Mouse (Mus musculus) heart, adult 2 months (tissue): Measurements from ENCODE around the gene Hoxd8. TPM values are rescaled to one million over a fixed set of nuclear protein-coding genes. Genes with fewer than 3 reads are reported as not detected.

Experiments
- DNase-seq, 2 experiments: peaks; one replicate each; pipeline ENCODE4 v3.0.0; 2021
- H3K27ac ChIP-seq: fragments of 200-600 bp; 2 replicates; pipeline ENCODE4 v1.8.1; 2022
- H3K27me3 ChIP-seq: fragments of 200-500 bp; 2 replicates; pipeline ENCODE4 v1.6.1; 2012; ENCODE audit warnings: mild to moderate bottlenecking, low read length, inconsistent platforms, mixed read lengths; ENCODE audit not compliant: control insufficient read depth, insufficient read depth
- H3K36me3 ChIP-seq: fragments of 200-500 bp; 2 replicates; pipeline ENCODE4 v1.6.1; 2012; ENCODE audit warnings: low read length, inconsistent platforms; ENCODE audit not compliant: control insufficient read depth, insufficient read depth
- H3K4me1 ChIP-seq: fragments of 200-500 bp; 2 replicates; pipeline ENCODE4 v1.6.1; 2011; ENCODE audit warnings: low read length; ENCODE audit not compliant: control insufficient read depth, insufficient read depth
- H3K4me3 ChIP-seq: fragments of 200-600 bp; 2 replicates; pipeline ENCODE4 v1.8.1; 2022
- H3K79me2 ChIP-seq: fragments of 200-500 bp; replicated peaks from 2 replicates; pipeline ENCODE4 v1.6.1; 2012; ENCODE audit warnings: mild to moderate bottlenecking, inconsistent platforms, low read length, moderate library complexity, mixed read lengths; ENCODE audit not compliant: control insufficient read depth, insufficient read depth
- H3K9ac ChIP-seq: fragments of 200-500 bp; 2 replicates; pipeline ENCODE4 v1.6.1; 2012; ENCODE audit warnings: low read depth, mild to moderate bottlenecking, control low read depth, inconsistent platforms, low read length, mixed read lengths
- CTCF ChIP-seq: fragments of 200-600 bp; IDR thresholded peaks from 2 replicates; pipeline ENCODE4 v1.8.1; 2022; ENCODE audit warnings: antibody characterized with exemption, mild to moderate bottlenecking, moderate library complexity
- EP300 ChIP-seq: fragments of 200-500 bp; IDR thresholded peaks from 2 replicates; pipeline ENCODE4 v1.6.1; 2011; ENCODE audit warnings: low read depth, low read length, control low read depth; ENCODE audit not compliant: insufficient read depth
- POLR2A ChIP-seq: fragments of 200-500 bp; IDR thresholded peaks from 2 replicates; pipeline ENCODE4 v1.6.1; 2011; ENCODE audit warnings: mild to moderate bottlenecking, low read depth, low read length, control low read depth; ENCODE audit not compliant: insufficient read depth
- WGBS: fragments of 180-500 bp; shearing (Covaris S2); methylation state at CpG from one replicate; pipeline ENCODE4 v1.1.7; 2018; 5-methylcytosine and 5-hydroxymethylcytosine counted together
- intact Hi-C: fragments of 180-260 bp; cut with DNase I; formaldehyde crosslinking; loops from one replicate; pipeline ENCODE4 v1.15.1; 2025
- polyA plus RNA-seq: library from polyadenylated mRNA; depleted of rRNA; stranded (reverse); fragments of >200 nt; gene quantifications from 2 replicates; pipeline ENCODE4 v1.2.3, GENCODE M21; 2012
- total RNA-seq, 2 experiments: library from RNA; stranded (reverse); gene quantifications; 2 replicates each; pipeline ENCODE4 v1.2.3; 2021

Gene Hoxd8
- total and polyA plus RNA-seq, 3 experiments: 0.59 to 1.0 (median 0.61) TPM

DNA sequence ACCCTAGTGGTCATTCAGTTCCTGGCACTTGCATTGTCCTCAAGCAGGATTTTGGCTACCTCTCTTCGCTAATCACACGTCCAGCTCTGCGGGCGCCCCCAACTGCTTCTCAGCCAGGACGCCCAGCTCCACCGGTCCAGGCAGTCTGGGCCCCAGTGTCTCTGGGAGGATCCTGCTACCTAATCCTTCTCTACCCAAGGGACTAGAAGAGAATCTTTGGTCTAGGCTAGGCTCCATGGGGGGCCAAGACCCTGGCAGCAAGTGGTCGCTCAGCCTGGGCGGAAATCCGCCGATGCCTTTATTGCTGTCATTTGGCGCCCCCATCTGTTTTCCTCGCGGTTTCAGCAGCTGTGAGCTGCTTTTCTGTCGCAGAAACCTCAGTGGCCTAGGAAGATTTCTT lies 42.7 kb upstream of the Hoxd8 start:
- TF ChIP-seq CTCF: peak; percentile 63
- no peak for TF ChIP-seq POLR2A
- no peak for TF ChIP-seq EP300
- intact Hi-C loops: loop anchor here (2.0 kb wide), 1 partner anchor 595 kb away; no protein-coding TSS in a partner anchor
- Histone ChIP-seq H3K79me2 (no peaks in the 10 kb centered on the region), H3K27me3 (peaks cover 36% of the 10 kb centered on the region), H3K27ac (no peak overlapping the region), H3K4me3 (no peak overlapping the region), H3K36me3 (no peaks in the 10 kb centered on the region), H3K4me1 (no peaks in the 10 kb centered on the region), H3K9ac (no peak overlapping the region)
- no peak for DNase-seq
- WGBS: 5% methylated on average over 14 of the region's 14 CpGs

- DNase-seq: no peak
- Histone ChIP-seq H3K27me3 (peaks cover 35% of the 10 kb centered on the region), H3K36me3 (no peaks in the 10 kb centered on the region), H3K79me2 (no peaks in the 10 kb centered on the region), H3K9ac (no peak overlapping the region), H3K27ac (no peak overlapping the region), H3K4me3 (no peak overlapping the region), H3K4me1 (no peaks in the 10 kb centered on the region)
- intact Hi-C loops: loop anchor here (2.0 kb wide), 1 partner anchor 597 kb away; no protein-coding TSS in a partner anchor
- 5% methylated on average over 18 of the region's 18 CpGs for WGBS
- TF ChIP-seq CTCF: peak; percentile 77
- TF ChIP-seq POLR2A: no peak
Measured at GRCm38 (mm10) chr2:74663291-74663925, 41.0 kb upstream of the Hoxd8 start.

DNA sequence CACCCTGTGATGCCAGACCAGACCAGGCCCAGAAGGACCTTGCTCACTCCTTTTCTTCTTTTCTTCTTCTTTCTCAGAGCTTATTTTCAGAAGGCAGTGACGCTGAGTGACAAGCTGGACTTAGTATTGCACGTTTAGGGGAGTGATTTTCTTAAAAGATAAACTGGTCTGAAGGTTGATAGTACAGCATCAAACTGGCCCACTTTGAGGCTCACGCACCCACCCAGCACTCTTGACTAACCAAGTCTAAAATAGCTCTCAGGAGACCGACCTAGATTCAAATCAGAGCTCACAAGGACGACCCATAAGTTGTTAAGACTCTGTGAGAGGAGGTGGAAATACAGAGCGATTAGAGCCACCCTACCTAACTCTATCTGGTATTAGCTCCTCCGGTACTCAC lies 38.0 kb upstream of the Hoxd8 start:
- Histone ChIP-seq H3K36me3 (no peaks in the 10 kb centered on the region), H3K27me3 (peaks cover 26% of the 10 kb centered on the region), H3K9ac (no peak overlapping the region), H3K27ac (no peak overlapping the region), H3K4me3 (no peak overlapping the region), H3K4me1 (no peaks in the 10 kb centered on the region), H3K79me2 (no peaks in the 10 kb centered on the region)
- TF ChIP-seq POLR2A: no peak
- 6% methylated on average over 7 of the region's 7 CpGs for WGBS
- DNase-seq: peak in 1 of 2 experiments; percentile 12
- intact Hi-C loops: no loop called here

- H3K4me3 ChIP-seq: no peak overlapping the region
- intact Hi-C loops: no loop called here
- 6% methylated on average over 36 of the region's 36 CpGs for WGBS
Measured at GRCm38 (mm10) chr2:74667191-74667841, 37.1 kb upstream of the Hoxd8 start.

DNA sequence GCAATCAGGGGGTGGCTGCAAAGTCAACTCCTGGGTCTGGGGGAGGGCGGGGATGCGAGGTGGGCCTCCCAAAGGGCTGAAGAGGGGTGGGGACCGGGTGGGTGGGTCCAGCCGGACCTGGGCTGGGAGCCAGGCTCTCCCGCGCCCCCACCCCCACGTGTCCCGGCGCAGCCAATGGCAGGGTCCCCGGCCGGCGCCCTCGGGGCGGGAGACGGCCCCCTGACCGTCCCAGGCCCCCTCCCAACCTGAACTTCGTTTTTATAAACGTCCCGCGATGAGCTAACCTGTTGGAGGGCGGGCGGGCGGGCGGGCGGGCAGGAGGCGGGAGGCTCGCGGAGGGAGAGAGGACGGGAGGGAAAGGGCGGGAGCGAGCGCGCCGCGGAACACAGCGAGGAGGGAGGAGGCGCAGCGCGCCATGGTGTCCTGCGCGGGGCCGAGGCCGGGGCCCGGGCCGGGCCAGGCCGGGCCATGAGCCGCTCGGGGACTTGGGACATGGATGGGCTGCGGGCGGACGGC lies 36.5 kb upstream of the Hoxd8 start, which contains the start of gene Hoxd13:
Gene Hoxd13 (plus strand): TSS at position 469 of the 516 bp plus-strand sequence.
- Histone ChIP-seq H3K79me2 (no peaks in the 10 kb centered on the region), H3K9ac (no peak within 1 kb of the TSS), H3K27me3 (peaks cover 26% of the 10 kb centered on the region), H3K4me3 (peak within 1 kb of the TSS; percentile 36), H3K4me1 (no peaks in the 10 kb centered on the region), H3K27ac (no peak within 1 kb of the TSS), H3K36me3 (no peaks in the 10 kb centered on the region)
- no peak for DNase-seq
- WGBS: 1% methylated on average over 45 of the region's 51 CpGs
- intact Hi-C loops: no loop called here
- no peak for TF ChIP-seq CTCF
- TF ChIP-seq POLR2A: no peak
- TF ChIP-seq EP300: no peak

More at GRCm38 (mm10) chr2:74667191-74667841, 37.1 kb upstream of the Hoxd8 start:
- peak in 1 of 2 experiments; percentile 49 for DNase-seq
- TF ChIP-seq EP300 (no peak), CTCF (no peak), POLR2A (no peak)
- no peaks in the 10 kb centered on the region for H3K36me3 ChIP-seq
- peaks cover 24% of the 10 kb centered on the region for H3K27me3 ChIP-seq
- H3K9ac ChIP-seq: no peak overlapping the region
- H3K27ac ChIP-seq: no peak overlapping the region
- H3K4me1 ChIP-seq: no peaks in the 10 kb centered on the region
- no peaks in the 10 kb centered on the region for H3K79me2 ChIP-seq
